Mouse (Mus musculus) embryonic fibroblast, embryonic 13.5 days (primary cell): ENCODE results near the gene Mettl7b.
A peak's percentile ranks its signal among the peaks of the same experiment; 100 is the strongest.

Source experiments
- CTCF ChIP-seq: IDR thresholded peaks from 2 replicates; pipeline ENCODE4 v1.5.1; 2011; ENCODE audit warnings: mild to moderate bottlenecking, control low read depth, low read length, moderate library complexity, borderline replicate concordance; ENCODE audit not compliant: insufficient read depth
- POLR2A ChIP-seq: IDR thresholded peaks from 2 replicates; pipeline ENCODE4 v1.6.1; 2011; ENCODE audit warnings: low read depth, mild to moderate bottlenecking, control low read depth, low read length, moderate library complexity

DNA sequence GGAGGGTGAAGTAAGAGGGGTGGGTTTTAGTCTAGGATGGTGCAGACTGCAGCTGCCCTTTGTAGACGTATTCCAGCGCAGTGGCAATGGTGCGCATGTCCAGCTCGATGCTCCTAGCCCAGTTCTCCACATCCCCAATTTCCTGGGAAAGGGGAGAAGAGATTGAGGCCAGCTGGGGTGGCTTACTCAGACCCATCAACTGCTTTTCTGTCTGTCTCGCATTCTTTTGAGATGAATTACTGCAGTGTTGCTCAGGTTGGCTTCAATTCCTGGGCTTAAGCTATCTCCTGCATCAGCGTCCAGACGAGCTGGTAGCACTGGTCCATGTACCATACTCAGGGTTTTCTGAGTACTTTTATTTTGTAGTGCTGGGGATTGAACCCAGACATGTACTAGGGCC is 40.8 kb downstream of the Mettl7b start:
- TF ChIP-seq CTCF = no peak
- peak; percentile 33; the same call in 1 of the 2 replicates for TF ChIP-seq POLR2A
